Mouse (Mus musculus) limb, embryonic 12.5 days (tissue): Measurements from ENCODE around the gene Nrg3. TPM values are rescaled to one million over a fixed set of nuclear protein-coding genes. Genes with fewer than 3 reads are reported as not detected.

Source experiments
- ATAC-seq: fragments of 200-750 bp; cut with Nextera tagmentation; 2 replicates; pipeline ENCODE4 v1.8.0; 2017; ENCODE audit warnings: low read depth, moderate TSS enrichment; ENCODE audit not compliant: insufficient number of reproducible peaks, insufficient read depth, low FRiP score, low TSS enrichment
- H3K27ac ChIP-seq: fragments of 300-500 bp; sonication (generic); 2 replicates; pipeline ENCODE4 v1.5.1; 2016; ENCODE audit warnings: mild to moderate bottlenecking, moderate library complexity
- H3K27me3 ChIP-seq: fragments of 300-500 bp; sonication (generic); 2 replicates; pipeline ENCODE4 v1.6.1; 2016; ENCODE audit warnings: mild to moderate bottlenecking, moderate library complexity
- H3K36me3 ChIP-seq: fragments of 300-500 bp; sonication (generic); 2 replicates; pipeline ENCODE4 v1.6.1; 2016; ENCODE audit warnings: mild to moderate bottlenecking, moderate library complexity
- H3K4me1 ChIP-seq: fragments of 300-500 bp; sonication (generic); replicated peaks from 2 replicates; pipeline ENCODE4 v1.6.1; 2016
- H3K4me2 ChIP-seq: fragments of 300-500 bp; sonication (generic); 2 replicates; pipeline ENCODE4 v1.6.1; 2016; ENCODE audit warnings: mild to moderate bottlenecking, moderate library complexity
- H3K4me3 ChIP-seq: fragments of 300-500 bp; sonication (generic); replicated peaks from 2 replicates; pipeline ENCODE4 v1.5.1; 2016; ENCODE audit warnings: mild to moderate bottlenecking
- H3K9ac ChIP-seq: fragments of 300-500 bp; sonication (generic); replicated peaks from 2 replicates; pipeline ENCODE4 v1.6.1; 2016; ENCODE audit warnings: mild to moderate bottlenecking, moderate library complexity
- H3K9me3 ChIP-seq: fragments of 300-500 bp; sonication (generic); 2 replicates; pipeline ENCODE4 v1.6.1; 2016; ENCODE audit warnings: mild to moderate bottlenecking, moderate library complexity
- WGBS: fragments of 180-500 bp; shearing (Covaris S2); methylation state at CpG from one replicate; pipeline ENCODE4 v1.1.7; 2016; 5-methylcytosine and 5-hydroxymethylcytosine counted together
- polyA plus RNA-seq: library from polyadenylated mRNA; unstranded; fragments of >200 nt; fragmentation: Nextera tagmentation; extraction: Ambion mirVana; gene quantifications from 2 replicates; pipeline ENCODE4 v1.2.1, GENCODE M21; 2016

Gene Nrg3
- polyA plus RNA-seq, result 0.08 and 0.14 TPM in 2 replicates

DNA sequence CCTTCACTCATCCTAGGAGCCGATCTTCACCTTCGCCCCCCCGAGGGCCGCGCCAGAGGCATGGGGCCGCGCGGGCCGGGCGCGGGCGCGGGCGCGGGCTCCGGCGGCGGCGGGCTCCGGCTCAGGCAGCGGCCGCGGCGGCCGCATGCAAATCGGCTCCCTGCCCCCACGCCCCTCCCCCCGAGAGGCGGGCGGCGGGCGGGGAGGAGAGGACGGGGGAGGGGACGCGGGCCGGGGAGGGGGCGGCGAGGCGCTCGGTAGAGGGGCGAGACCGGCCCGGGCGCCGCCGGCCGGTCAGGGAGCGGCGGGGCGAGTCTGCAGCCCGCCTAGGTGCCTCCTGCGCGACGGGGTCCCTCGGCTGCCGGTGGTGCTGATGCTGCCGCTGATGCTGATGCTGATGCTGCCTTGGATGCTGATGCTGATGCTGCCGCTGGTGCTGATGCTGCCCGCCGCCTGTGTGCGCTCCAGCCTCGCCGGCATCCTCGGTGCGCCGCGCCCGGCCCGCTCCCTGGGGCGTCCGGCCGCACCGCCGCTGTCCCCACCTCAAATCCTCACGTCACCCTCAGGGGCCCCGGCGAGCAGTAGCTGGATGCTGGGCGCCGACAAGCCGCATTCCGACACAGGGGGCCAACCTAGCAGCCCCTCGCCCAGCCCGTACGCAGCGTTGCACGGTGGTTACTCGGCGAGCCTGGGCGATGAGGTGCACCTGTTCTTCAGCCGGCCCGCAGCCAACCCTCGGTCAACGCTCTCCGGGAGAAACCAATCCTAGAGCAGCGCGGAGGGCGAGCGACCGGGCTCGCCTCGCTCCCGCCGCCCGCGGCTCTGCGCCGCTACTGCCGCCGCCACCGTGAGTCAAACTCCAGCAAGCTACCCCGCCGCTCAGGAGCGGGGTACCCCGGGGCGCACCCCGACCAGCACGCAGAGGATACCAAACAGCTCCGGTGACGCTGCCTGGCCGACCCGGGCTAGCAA lies at the start of gene Nrg3:
Gene Nrg3, minus strand, starts transcription at position 299 of the 972 bp plus-strand sequence.
- Histone ChIP-seq H3K9me3 (no peaks in the 10 kb centered on the region), H3K27me3 (peaks cover 70% of the 10 kb centered on the region), H3K4me3 (peak within 1 kb of the TSS; percentile 50), H3K9ac (no peak within 1 kb of the TSS), H3K4me1 (peaks cover 9% of the 10 kb centered on the region), H3K27ac (no peak within 1 kb of the TSS), H3K36me3 (no peaks in the 10 kb centered on the region), H3K4me2 (peak within 1 kb of the TSS; percentile 73)
- ATAC-seq, result peak; percentile 88
- WGBS, result under 1% methylated on average over 73 of the region's 121 CpGs

DNA sequence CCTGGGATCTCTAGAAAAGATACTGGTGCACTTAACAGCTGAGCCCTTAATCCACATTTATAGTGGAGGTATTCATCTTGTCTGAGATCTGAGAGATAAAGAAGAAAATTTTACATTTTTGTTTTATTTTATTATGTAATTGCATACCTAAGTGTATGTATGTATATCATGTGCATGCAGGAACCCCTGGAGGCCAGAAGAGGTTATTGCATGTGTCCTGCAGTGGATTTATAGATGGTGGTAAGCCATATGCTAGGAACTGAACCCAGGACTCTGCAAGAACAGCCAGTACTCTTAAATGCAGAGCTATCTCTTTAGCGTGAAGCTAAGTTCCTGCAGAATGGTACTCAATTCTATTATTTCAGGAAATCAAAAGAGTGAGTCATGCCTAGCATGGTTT lies 36.1 kb upstream of the Nrg3 start:
- peaks cover 10% of the 10 kb centered on the region for H3K9me3 ChIP-seq
- no peak for ATAC-seq
- H3K27ac ChIP-seq, result no peak overlapping the region
- no peaks in the 10 kb centered on the region for H3K27me3 ChIP-seq
- 67% methylated on average over 1 of the region's 1 CpGs for WGBS
- no peak overlapping the region for H3K4me3 ChIP-seq
- no peaks in the 10 kb centered on the region for H3K36me3 ChIP-seq
- no peak overlapping the region for H3K4me2 ChIP-seq
- no peak overlapping the region for H3K9ac ChIP-seq
- H3K4me1 ChIP-seq, result no peaks in the 10 kb centered on the region

DNA sequence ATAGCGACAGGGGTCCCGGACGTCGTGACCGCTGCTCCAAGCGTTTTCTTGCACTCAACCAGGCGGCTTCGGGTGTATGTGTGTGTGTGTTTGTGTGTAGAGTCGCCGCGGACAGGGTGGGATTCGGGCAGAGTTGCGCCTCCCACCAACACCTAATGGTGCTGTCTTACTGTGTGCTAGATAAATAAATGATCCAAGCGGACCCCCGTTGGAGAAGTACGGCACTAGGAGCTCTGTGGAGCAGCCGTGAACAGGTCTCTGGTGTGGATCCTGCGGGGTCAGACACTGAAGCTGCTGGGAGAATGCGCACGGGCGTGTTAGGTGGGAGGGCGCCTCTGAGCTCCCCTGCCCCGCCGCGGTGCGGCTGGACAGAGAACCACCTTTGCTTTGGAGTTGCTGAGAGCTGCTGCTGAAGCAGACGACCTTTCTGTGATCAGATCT lies 903 bp upstream of the Nrg3 start:
- Histone ChIP-seq H3K27ac (no peak overlapping the region), H3K4me1 (peaks cover 9% of the 10 kb centered on the region), H3K27me3 (peaks cover 70% of the 10 kb centered on the region), H3K9me3 (no peaks in the 10 kb centered on the region), H3K4me3 (peak overlapping the region; percentile 50), H3K4me2 (peak overlapping the region; percentile 73), H3K36me3 (no peaks in the 10 kb centered on the region), H3K9ac (no peak overlapping the region)
- no peak for ATAC-seq
- 3% methylated on average over 27 of the region's 27 CpGs for WGBS

DNA sequence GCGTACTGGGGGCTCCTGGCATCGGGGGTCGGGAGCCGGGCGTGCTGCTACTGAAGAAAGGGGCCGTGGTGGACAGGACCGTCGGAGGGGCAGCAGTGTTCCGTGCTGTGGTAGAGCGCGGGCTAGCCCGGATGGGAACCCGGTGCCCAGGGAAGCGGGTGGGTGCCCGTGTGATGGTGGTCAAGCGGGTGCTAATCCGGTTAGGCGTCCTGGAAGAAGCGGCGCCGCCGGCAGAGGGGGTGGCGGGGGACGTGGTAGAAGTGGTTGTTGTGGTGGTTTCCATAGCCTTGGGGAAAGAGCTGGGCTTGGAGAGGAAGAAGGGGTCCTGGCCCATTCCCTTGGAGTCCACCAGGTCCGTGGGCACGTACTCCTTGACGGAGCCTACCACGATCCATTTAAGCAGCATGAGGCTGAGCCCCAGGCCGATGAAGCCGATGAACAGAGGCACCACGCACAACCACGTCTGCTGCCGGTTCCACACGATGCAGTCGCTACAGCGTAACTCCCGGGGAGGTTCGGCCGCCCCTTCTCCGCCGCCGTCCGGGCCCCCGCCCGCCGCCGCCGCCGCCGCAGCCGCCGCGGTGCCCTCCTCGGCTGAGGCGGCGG lies 639 bp downstream of the Nrg3 start:
- 4% methylated on average over 44 of the region's 56 CpGs for WGBS
- Histone ChIP-seq H3K4me2 (peak overlapping the region; percentile 73), H3K36me3 (no peaks in the 10 kb centered on the region), H3K4me1 (peaks cover 9% of the 10 kb centered on the region), H3K4me3 (peak overlapping the region; percentile 50), H3K27me3 (peaks cover 70% of the 10 kb centered on the region), H3K9me3 (no peaks in the 10 kb centered on the region), H3K27ac (no peak overlapping the region), H3K9ac (no peak overlapping the region)
- no peak for ATAC-seq

DNA sequence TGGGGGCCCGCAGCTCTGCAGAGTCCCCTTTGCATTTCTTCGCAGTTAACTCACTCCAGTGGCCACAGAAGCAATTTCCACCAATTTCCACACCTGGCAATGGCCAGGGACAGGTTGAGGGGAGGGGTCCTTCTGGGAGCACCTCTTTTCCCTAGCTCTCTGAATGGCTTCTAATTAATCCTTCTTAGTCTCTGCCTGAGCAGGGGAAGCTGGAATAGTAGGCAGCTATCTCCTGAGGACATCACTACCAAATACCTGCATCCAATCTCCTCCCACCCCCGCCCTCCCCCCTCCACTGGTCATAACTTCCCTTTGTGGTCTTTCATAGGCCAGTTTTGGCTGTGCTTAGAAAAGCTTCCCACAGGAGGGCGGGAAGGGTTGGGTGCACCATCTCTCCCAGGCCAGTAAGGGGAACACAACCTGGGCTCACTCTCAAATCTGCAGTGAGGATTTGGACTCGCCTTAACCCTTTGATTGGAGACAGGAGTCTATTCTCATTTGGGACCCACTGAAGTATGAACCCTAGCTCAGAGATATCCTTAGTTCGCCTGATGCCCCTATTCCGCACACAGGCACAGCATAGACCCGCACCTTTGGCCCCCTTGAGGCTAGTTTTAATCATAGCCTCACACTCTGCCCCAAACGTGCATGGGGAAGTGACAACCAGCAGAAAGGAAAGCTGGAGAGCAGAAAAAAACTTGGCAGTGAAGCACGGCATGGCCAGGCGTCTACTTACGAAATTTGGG lies 1.5 kb downstream of the Nrg3 start:
- H3K4me1 ChIP-seq, result peaks cover 9% of the 10 kb centered on the region

DNA sequence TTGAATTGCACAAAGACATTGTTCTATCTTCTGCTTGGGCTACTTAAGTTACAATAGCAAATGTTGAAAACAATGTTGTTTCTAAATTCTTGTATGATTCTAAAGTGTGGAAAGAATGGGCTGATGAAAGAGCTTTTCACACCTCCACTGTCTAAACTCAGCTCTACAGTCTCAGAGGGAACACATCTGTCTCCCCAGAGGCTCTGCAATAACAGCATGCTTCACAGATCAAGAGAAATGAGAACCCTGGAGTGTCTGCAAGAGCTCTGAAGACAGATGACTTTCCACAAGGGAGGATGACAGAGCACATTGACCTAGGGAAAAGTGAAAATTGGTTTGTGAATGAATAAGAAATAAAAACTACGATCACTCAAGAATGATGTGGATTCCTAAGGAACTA lies 27.4 kb downstream of the Nrg3 start:
- no peaks in the 10 kb centered on the region for H3K9me3 ChIP-seq
- no peaks in the 10 kb centered on the region for H3K27me3 ChIP-seq
- no peaks in the 10 kb centered on the region for H3K36me3 ChIP-seq
- H3K9ac ChIP-seq, result no peak overlapping the region
- WGBS, result 84% methylated on average over 1 of the region's 1 CpGs
- no peaks in the 10 kb centered on the region for H3K4me1 ChIP-seq
- H3K4me3 ChIP-seq, result no peak overlapping the region
- no peak overlapping the region for H3K4me2 ChIP-seq
- ATAC-seq, result no peak
- no peak overlapping the region for H3K27ac ChIP-seq

More for the DNA sequence above, 1.5 kb downstream of the Nrg3 start:
- Histone ChIP-seq H3K27ac (no peak overlapping the region), H3K4me3 (no peak overlapping the region), H3K27me3 (peaks cover 66% of the 10 kb centered on the region), H3K9ac (no peak overlapping the region), H3K36me3 (no peaks in the 10 kb centered on the region), H3K4me2 (no peak overlapping the region), H3K9me3 (no peaks in the 10 kb centered on the region)
- ATAC-seq, result peak; percentile 35; the same call in 1 of the 2 replicates
- 7% methylated on average over 12 of the region's 12 CpGs for WGBS

DNA sequence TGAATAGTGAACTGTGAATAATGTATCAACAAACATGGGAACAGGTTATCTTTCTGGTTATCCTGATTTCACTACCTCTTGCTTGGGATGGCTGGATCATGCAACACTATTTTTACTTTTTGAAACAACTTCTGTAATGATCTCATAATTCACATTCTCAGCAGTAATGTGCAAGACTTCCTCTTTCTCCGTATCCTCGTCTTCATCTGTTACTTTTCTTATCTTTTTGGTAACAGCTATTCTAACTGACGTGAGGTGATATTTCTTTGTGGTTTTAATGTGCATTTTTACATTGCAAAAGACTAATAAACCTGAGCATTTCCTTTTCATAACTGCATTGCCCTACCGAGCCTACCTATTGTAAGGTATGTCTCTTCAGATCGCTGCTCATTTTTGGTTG lies 44.4 kb downstream of the Nrg3 start:
- Histone ChIP-seq H3K9me3 (no peaks in the 10 kb centered on the region), H3K4me2 (no peak overlapping the region), H3K27me3 (no peaks in the 10 kb centered on the region), H3K36me3 (no peaks in the 10 kb centered on the region), H3K27ac (no peak overlapping the region), H3K4me3 (no peak overlapping the region), H3K9ac (no peak overlapping the region), H3K4me1 (no peaks in the 10 kb centered on the region)
- WGBS, result 86% methylated on average over 5 of the region's 5 CpGs
- no peak for ATAC-seq

DNA sequence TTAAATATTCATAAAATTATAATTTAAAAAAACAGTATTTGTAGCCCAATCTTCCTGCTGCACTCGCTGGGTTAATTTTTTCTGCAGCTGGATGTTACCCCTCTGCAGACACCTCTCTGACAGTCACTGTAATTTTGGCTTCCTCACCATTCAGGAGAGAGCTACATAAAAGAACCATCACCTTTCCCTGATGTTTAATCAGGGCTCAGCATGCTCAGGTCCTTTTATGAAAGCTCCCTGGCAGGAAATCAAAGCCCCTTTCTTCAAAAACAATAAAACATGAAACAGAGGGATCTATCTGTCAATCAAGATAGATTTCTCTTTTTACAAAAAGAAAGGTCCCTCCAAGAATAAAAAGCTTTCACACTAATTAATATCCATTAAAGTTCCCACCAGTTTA lies 51.0 kb downstream of the Nrg3 start:
- 63% methylated on average over 1 of the region's 1 CpGs for WGBS
- Histone ChIP-seq H3K27me3 (no peaks in the 10 kb centered on the region), H3K4me1 (no peaks in the 10 kb centered on the region), H3K9me3 (no peaks in the 10 kb centered on the region), H3K4me3 (no peak overlapping the region), H3K4me2 (no peak overlapping the region), H3K9ac (no peak overlapping the region), H3K36me3 (no peaks in the 10 kb centered on the region), H3K27ac (no peak overlapping the region)
- ATAC-seq, result no peak

DNA sequence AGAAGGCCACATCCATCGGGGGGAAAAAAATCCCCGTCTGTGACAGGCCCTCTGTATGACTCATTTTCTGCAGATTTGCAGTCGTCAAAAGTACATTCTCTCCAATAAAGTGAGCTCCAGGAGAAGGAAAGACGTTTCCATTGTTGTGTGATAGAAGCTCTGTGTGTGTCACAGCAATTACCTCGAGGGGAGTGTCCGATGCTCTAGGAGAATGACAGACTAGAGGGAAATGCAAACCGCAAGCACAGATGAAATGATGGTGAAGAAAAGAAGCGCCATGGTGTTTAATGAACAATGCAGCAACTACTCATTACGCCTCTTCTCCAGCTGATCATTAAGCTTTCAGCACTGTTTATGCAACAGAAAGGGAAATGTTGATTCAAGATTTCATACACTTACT lies 59.6 kb downstream of the Nrg3 start:
- WGBS, result 76% methylated on average over 9 of the region's 9 CpGs
- no peaks in the 10 kb centered on the region for H3K27me3 ChIP-seq
- no peaks in the 10 kb centered on the region for H3K4me1 ChIP-seq
- no peaks in the 10 kb centered on the region for H3K36me3 ChIP-seq
- H3K4me2 ChIP-seq, result no peak overlapping the region
- ATAC-seq, result no peak
- no peak overlapping the region for H3K4me3 ChIP-seq
- H3K9me3 ChIP-seq, result no peaks in the 10 kb centered on the region
- no peak overlapping the region for H3K9ac ChIP-seq
- no peak overlapping the region for H3K27ac ChIP-seq

DNA sequence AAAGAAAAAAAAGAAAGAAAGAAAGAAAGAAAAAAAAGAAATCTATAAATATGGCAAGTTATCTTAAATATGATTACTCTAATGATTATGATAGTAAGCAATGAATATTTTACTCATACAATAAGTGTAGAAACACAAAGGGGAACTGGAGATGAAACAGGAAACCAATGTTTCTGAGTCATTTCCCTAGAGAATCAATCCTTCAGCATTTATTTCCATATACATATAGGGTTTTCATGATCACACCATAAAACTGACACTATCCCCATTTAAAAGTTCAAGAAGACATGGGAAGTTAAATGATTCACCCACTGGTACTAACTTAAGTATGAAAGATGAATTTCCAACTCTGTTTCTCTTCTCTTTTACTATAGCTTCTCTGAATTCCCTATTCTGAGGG lies 86.0 kb downstream of the Nrg3 start:
- Histone ChIP-seq H3K27me3 (no peaks in the 10 kb centered on the region), H3K4me1 (no peaks in the 10 kb centered on the region), H3K36me3 (no peaks in the 10 kb centered on the region), H3K4me3 (no peak overlapping the region), H3K9me3 (no peaks in the 10 kb centered on the region), H3K4me2 (no peak overlapping the region), H3K27ac (no peak overlapping the region), H3K9ac (no peak overlapping the region)
- no peak for ATAC-seq

DNA sequence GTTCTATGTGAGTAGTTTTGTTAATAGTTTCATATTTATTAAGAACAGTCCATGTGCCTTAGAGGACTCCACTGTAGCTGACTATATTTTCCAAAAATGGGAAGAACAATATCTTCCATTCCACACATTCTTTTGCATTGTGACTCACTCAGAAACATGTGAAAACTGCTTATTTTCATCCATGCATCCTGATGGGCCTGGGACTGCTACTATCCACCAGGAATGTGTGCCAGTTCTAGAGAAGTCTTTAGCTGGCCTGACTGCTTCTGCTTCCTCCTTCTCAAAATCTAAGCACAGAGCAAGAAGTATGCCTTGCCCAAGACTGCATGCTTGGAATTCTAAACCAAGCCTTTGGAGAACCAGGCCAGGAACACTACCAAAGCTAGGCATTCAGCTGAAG lies 91.6 kb downstream of the Nrg3 start:
- Histone ChIP-seq H3K4me3 (no peak overlapping the region), H3K27me3 (no peaks in the 10 kb centered on the region), H3K4me1 (no peaks in the 10 kb centered on the region), H3K36me3 (no peaks in the 10 kb centered on the region), H3K27ac (no peak overlapping the region), H3K4me2 (no peak overlapping the region), H3K9me3 (no peaks in the 10 kb centered on the region), H3K9ac (no peak overlapping the region)
- ATAC-seq, result no peak
